Mouse (Mus musculus) megakaryocyte, embryonic 14.5 days (primary cell): ENCODE measurements around the gene Nudt9.

ENCODE experiments used
- FLI1 ChIP-seq: IDR thresholded peaks from 2 replicates; pipeline ENCODE4 v1.6.1; 2012; ENCODE audit warnings: low read length, inconsistent platforms, mixed read lengths
- GATA1 ChIP-seq: IDR thresholded peaks from 3 replicates; pipeline ENCODE4 v1.6.1; 2012; ENCODE audit warnings: mixed read lengths, low read length, inconsistent platforms, borderline replicate concordance

GRCm38 (mm10) chr5:104048139-104048538, 2.0 kb downstream of the Nudt9 start:
- TF ChIP-seq GATA1 (no peak), FLI1 (no peak)
